Mouse (Mus musculus) midbrain, embryonic 13.5 days (tissue): ENCODE measurements around the gene Traf4. TPM values are rescaled to one million over a fixed set of nuclear protein-coding genes. Genes with fewer than 3 reads are reported as not detected.

ENCODE experiments used
- ATAC-seq: fragments of 200-750 bp; cut with Nextera tagmentation; 2 replicates; pipeline ENCODE4 v1.8.0; 2017; ENCODE audit warnings: mild to moderate bottlenecking, moderate TSS enrichment, moderate library complexity
- H3K27ac ChIP-seq: fragments of 300-500 bp; sonication (generic); 2 replicates; pipeline ENCODE4 v1.5.1; 2015; ENCODE audit warnings: inconsistent platforms, mild to moderate bottlenecking, moderate library complexity
- H3K27me3 ChIP-seq: fragments of 300-500 bp; sonication (generic); 2 replicates; pipeline ENCODE4 v1.6.1; 2015; ENCODE audit warnings: mild to moderate bottlenecking, inconsistent platforms
- H3K36me3 ChIP-seq: fragments of 300-500 bp; sonication (generic); 2 replicates; pipeline ENCODE4 v1.6.1; 2015; ENCODE audit warnings: mild to moderate bottlenecking, inconsistent platforms
- H3K4me1 ChIP-seq: fragments of 300-500 bp; sonication (generic); replicated peaks from 2 replicates; pipeline ENCODE4 v1.6.1; 2015; ENCODE audit warnings: inconsistent platforms
- H3K4me2 ChIP-seq: fragments of 300-500 bp; sonication (generic); replicated peaks from 2 replicates; pipeline ENCODE4 v1.6.1; 2015; ENCODE audit warnings: moderate library complexity, mild to moderate bottlenecking, inconsistent platforms
- H3K4me3 ChIP-seq: fragments of 300-500 bp; sonication (generic); replicated peaks from 2 replicates; pipeline ENCODE4 v1.5.1; 2015; ENCODE audit warnings: mild to moderate bottlenecking, inconsistent platforms
- H3K9ac ChIP-seq: fragments of 300-500 bp; sonication (generic); replicated peaks from 2 replicates; pipeline ENCODE4 v1.6.1; 2015; ENCODE audit warnings: mild to moderate bottlenecking, inconsistent platforms
- H3K9me3 ChIP-seq: fragments of 300-500 bp; sonication (generic); 2 replicates; pipeline ENCODE4 v1.6.1; 2016; ENCODE audit warnings: mild to moderate bottlenecking, inconsistent platforms
- WGBS: fragments of 180-500 bp; shearing (Covaris S2); methylation state at CpG from one replicate; pipeline ENCODE4 v1.1.7; 2015; 5-methylcytosine and 5-hydroxymethylcytosine counted together
- polyA plus RNA-seq: library from polyadenylated mRNA; unstranded; fragments of >200 nt; fragmentation: Nextera tagmentation; extraction: Ambion mirVana; gene quantifications from 2 replicates; pipeline ENCODE4 v1.2.1, GENCODE M21; 2015

The Traf4 gene
- polyA plus RNA-seq, 1 experiment from 2014 or later = 139 TPM

- WGBS = 84% methylated on average over 6 of the region's 6 CpGs
- H3K4me3 ChIP-seq = no peak overlapping the region
- H3K4me2 ChIP-seq = no peak overlapping the region
- no peaks in the 10 kb centered on the region for H3K27me3 ChIP-seq
- no peak overlapping the region for H3K27ac ChIP-seq
- H3K4me1 ChIP-seq = peaks cover 18% of the 10 kb centered on the region
- ATAC-seq = no peak
- H3K9ac ChIP-seq = no peak overlapping the region
- no peaks in the 10 kb centered on the region for H3K9me3 ChIP-seq
- 0 out of 2 replicates have a peak, but pooled peaks cover 4% of the 10 kb centered on the region for H3K36me3 ChIP-seq
Observed at GRCm38 (mm10) chr11:78125691-78126090, 39.7 kb downstream of the Traf4 start.

GRCm38 (mm10) chr11:78123782-78124181 is 41.6 kb downstream of the Traf4 start:
- H3K27ac ChIP-seq = no peak overlapping the region
- peaks cover 7% of the 10 kb centered on the region; the same call in 1 of the 2 replicates for H3K36me3 ChIP-seq
- no peaks in the 10 kb centered on the region for H3K27me3 ChIP-seq
- ATAC-seq = no peak
- no peak overlapping the region for H3K4me2 ChIP-seq
- H3K4me3 ChIP-seq = no peak overlapping the region
- H3K9ac ChIP-seq = no peak overlapping the region
- H3K4me1 ChIP-seq = peaks cover 37% of the 10 kb centered on the region
- no peaks in the 10 kb centered on the region for H3K9me3 ChIP-seq

GRCm38 (mm10) chr11:78122815-78123214 is 42.6 kb downstream of the Traf4 start:
- Histone ChIP-seq H3K27me3 (no peaks in the 10 kb centered on the region), H3K27ac (no peak overlapping the region), H3K9ac (no peak overlapping the region), H3K4me2 (no peak overlapping the region), H3K9me3 (no peaks in the 10 kb centered on the region), H3K36me3 (peaks cover 7% of the 10 kb centered on the region; the same call in 1 of the 2 replicates), H3K4me3 (no peak overlapping the region), H3K4me1 (peaks cover 46% of the 10 kb centered on the region)
- 87% methylated on average over 4 of the region's 4 CpGs for WGBS
- ATAC-seq = no peak

- H3K27ac ChIP-seq = peak overlapping the region; percentile 17; the same call in 1 of the 2 replicates
- H3K9me3 ChIP-seq = no peaks in the 10 kb centered on the region
- no peak overlapping the region for H3K9ac ChIP-seq
- H3K4me1 ChIP-seq = peaks cover 61% of the 10 kb centered on the region
- H3K4me3 ChIP-seq = no peak overlapping the region
- WGBS = 33% methylated on average over 5 of the region's 5 CpGs
- peaks cover 7% of the 10 kb centered on the region; the same call in 1 of the 2 replicates for H3K36me3 ChIP-seq
- ATAC-seq = no peak
- no peak overlapping the region for H3K4me2 ChIP-seq
- H3K27me3 ChIP-seq = no peaks in the 10 kb centered on the region
Observed at GRCm38 (mm10) chr11:78121176-78121575, 44.2 kb downstream of the Traf4 start.

GRCm38 (mm10) chr11:78119898-78120297 is 45.5 kb downstream of the Traf4 start:
- H3K27me3 ChIP-seq = no peaks in the 10 kb centered on the region
- WGBS = 80% methylated on average over 8 of the region's 8 CpGs
- H3K4me3 ChIP-seq = no peak overlapping the region
- no peak overlapping the region for H3K4me2 ChIP-seq
- H3K9ac ChIP-seq = no peak overlapping the region
- ATAC-seq = no peak
- no peaks in the 10 kb centered on the region for H3K9me3 ChIP-seq
- peaks cover 57% of the 10 kb centered on the region for H3K4me1 ChIP-seq
- H3K36me3 ChIP-seq = peaks cover 7% of the 10 kb centered on the region; the same call in 1 of the 2 replicates
- no peak overlapping the region for H3K27ac ChIP-seq

GRCm38 (mm10) chr11:78118467-78118866 is 46.9 kb downstream of the Traf4 start:
- H3K36me3 ChIP-seq = peaks cover 7% of the 10 kb centered on the region; the same call in 1 of the 2 replicates
- H3K9me3 ChIP-seq = no peaks in the 10 kb centered on the region
- H3K4me3 ChIP-seq = no peak overlapping the region
- H3K27ac ChIP-seq = no peak overlapping the region
- H3K9ac ChIP-seq = no peak overlapping the region
- ATAC-seq = no peak
- H3K4me2 ChIP-seq = no peak overlapping the region
- H3K27me3 ChIP-seq = no peaks in the 10 kb centered on the region
- peaks cover 70% of the 10 kb centered on the region for H3K4me1 ChIP-seq

- H3K4me3 ChIP-seq = peak overlapping the region; percentile 69
- no peaks in the 10 kb centered on the region for H3K27me3 ChIP-seq
- peaks cover 2% of the 10 kb centered on the region; the same call in 1 of the 2 replicates for H3K36me3 ChIP-seq
- WGBS = 7% methylated on average over 5 of the region's 5 CpGs
- peak overlapping the region; percentile 94 for H3K27ac ChIP-seq
- peak overlapping the region; percentile 67 for H3K4me2 ChIP-seq
- no peak for ATAC-seq
- no peaks in the 10 kb centered on the region for H3K9me3 ChIP-seq
- H3K9ac ChIP-seq = peak overlapping the region; percentile 80
- H3K4me1 ChIP-seq = peaks cover 69% of the 10 kb centered on the region
Observed at GRCm38 (mm10) chr11:78116146-78116410, 49.3 kb downstream of the Traf4 start.

GRCm38 (mm10) chr11:78115367-78116145 is 49.8 kb downstream of the Traf4 start:
- H3K27me3 ChIP-seq = no peaks in the 10 kb centered on the region
- H3K4me2 ChIP-seq = peak overlapping the region; percentile 67
- peaks cover 64% of the 10 kb centered on the region for H3K4me1 ChIP-seq
- H3K27ac ChIP-seq = peak overlapping the region; percentile 94
- ATAC-seq = peak; percentile 100
- WGBS = 1% methylated on average over 37 of the region's 37 CpGs
- peak overlapping the region; percentile 80 for H3K9ac ChIP-seq
- H3K9me3 ChIP-seq = no peaks in the 10 kb centered on the region
- peaks cover 2% of the 10 kb centered on the region; the same call in 1 of the 2 replicates for H3K36me3 ChIP-seq
- H3K4me3 ChIP-seq = peak overlapping the region; percentile 69

- Histone ChIP-seq H3K4me3 (peak overlapping the region; percentile 69), H3K27ac (peak overlapping the region; percentile 94), H3K9ac (peak overlapping the region; percentile 80), H3K4me1 (peaks cover 56% of the 10 kb centered on the region), H3K27me3 (no peaks in the 10 kb centered on the region), H3K4me2 (peak overlapping the region; percentile 67), H3K9me3 (no peaks in the 10 kb centered on the region), H3K36me3 (peaks cover under 1% of the 10 kb centered on the region; the same call in 1 of the 2 replicates)
- no peak for ATAC-seq
- 10% methylated on average over 19 of the region's 19 CpGs for WGBS
Observed at GRCm38 (mm10) chr11:78114676-78115366, 50.6 kb downstream of the Traf4 start.

GRCm38 (mm10) chr11:78113616-78114015 is 51.8 kb downstream of the Traf4 start:
- no peak overlapping the region for H3K4me2 ChIP-seq
- peak overlapping the region; percentile 51 for H3K27ac ChIP-seq
- H3K36me3 ChIP-seq = no peaks in the 10 kb centered on the region
- no peak for ATAC-seq
- H3K4me3 ChIP-seq = no peak overlapping the region
- no peak overlapping the region for H3K9ac ChIP-seq
- peaks cover 44% of the 10 kb centered on the region for H3K4me1 ChIP-seq
- 64% methylated on average over 2 of the region's 2 CpGs for WGBS
- no peaks in the 10 kb centered on the region for H3K27me3 ChIP-seq
- no peaks in the 10 kb centered on the region for H3K9me3 ChIP-seq
